Mouse (Mus musculus) urinary bladder, postnatal 25 days (tissue): Measurements from ENCODE around the gene Nipbl.
"Not testable (repeated sequence)": the region's sequence is repeated elsewhere in the genome, so short reads cannot be mapped to it uniquely, and the experiment has no call there.

Source experiments
- DNase-seq: peaks from one replicate; pipeline ENCODE4 v3.0.0; 2022; ENCODE audit warnings: low spot score

The Nipbl gene

GRCm38 (mm10) chr15:8443926-8444889 is at the start of gene Nipbl:
TSS of gene Nipbl (minus strand) at chr15:8444463.
- DNase-seq: peak; percentile 84

DNA sequence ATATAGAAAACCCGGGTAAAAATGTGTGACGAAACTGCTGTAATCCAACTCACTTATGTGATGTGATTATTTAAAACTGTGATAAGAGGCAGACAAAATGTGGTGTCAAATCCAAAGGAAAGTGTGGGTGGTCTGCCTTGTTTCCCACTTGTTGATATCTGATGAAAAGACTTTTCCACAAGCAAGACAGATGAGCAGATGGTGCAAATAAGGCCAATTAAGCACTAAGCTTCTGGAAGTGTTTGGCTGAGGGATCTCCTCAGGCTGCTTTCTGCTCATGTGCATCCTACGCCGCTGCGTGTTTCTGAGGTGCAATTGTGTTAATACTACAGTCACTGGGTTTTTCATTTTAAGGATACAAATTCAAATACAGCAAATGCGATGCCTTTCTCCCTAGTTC is 41.0 kb upstream of the Nipbl start:
- no peak for DNase-seq

DNA sequence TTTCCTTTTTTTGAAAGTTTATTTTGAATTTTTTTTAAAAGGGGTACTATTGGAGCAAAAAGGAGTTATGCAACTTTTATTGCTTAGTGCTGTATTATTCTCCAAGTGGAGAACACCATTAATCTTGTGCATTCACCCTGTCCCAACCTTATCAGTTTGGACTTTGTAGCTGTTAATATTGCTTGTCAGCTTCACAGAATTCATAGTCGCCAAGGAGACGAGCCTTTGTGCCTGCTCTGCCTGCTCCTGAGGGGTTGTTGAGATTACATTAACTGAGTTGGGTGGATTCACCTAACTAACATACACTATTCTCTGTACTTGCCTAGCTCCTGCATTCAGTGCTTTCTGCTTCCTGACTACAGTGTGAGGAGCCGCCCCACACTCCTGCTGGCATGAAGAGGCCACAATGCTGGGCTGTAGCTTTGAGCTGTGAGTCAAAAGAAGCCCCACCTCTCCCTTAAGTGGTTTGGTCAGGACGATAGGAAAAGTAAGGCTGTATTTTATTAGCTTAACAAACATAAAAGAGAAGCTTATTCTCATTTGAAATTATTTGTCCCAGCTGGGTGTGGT is 24.8 kb upstream of the Nipbl start:
- no peak for DNase-seq

DNA sequence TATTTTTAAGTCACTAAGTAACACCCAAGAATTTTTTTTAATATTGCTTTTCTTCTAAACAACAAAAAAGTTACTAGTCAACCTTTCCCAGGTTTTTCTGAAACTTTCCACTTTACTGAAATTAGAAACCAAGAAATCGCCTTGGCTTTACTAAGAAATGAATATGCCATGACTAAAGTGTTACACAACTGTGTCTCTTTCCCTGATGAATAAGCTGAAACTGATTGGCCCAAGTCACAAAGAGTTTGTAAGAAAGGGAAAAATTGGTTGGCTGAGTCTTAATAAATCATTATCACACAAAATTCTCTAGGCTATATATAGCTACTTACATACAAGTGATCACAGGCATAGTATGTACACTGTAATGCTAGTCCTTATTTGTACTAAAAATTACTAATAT is 19.3 kb upstream of the Nipbl start:
- DNase-seq: no peak

GRCm38 (mm10) chr15:8462780-8463179 is 18.5 kb upstream of the Nipbl start:
- DNase-seq: no peak

- no peak for DNase-seq
Observed at GRCm38 (mm10) chr15:8460871-8461270, 16.6 kb upstream of the Nipbl start.

DNA sequence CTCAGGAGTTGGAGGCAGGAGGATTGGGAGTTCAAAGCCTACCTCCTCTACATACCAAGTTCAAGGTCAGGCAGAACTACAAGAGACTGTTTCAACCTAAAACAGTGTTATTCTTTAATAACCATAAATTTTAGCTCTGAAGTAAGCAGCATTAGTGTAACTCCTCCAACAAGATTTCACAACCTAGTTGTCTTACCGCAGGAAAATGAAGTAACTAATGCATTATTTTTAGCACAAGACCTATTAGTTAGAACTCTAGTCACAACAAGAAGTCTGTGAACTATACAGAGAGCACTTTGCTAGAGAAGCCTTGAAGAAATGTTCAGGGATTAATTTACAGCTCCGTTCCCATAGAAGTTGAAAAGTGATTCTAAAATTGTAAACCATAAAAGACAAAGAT is 15.7 kb upstream of the Nipbl start:
- no peak for DNase-seq

DNA sequence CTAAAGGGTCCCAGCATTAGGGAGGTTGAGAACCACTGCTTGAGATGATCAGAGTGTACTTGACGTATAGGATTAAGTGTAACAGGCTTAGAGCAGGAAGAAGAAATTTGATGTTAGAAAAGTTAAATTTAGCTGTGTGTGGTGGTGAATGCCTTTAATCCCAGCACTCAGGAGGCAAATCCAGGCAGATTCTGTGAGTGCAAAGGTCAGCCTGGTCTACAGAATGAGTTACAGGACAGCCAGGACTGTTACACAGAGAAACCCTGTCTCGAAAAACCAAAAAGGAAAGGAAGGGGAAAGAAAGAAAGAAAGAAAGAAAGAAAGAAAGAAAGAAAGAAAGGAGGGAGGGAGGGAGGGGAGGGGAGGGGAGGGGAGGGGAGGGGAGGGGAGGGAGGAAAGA is 12.0 kb upstream of the Nipbl start:
- DNase-seq: not testable (repeated sequence)

DNA sequence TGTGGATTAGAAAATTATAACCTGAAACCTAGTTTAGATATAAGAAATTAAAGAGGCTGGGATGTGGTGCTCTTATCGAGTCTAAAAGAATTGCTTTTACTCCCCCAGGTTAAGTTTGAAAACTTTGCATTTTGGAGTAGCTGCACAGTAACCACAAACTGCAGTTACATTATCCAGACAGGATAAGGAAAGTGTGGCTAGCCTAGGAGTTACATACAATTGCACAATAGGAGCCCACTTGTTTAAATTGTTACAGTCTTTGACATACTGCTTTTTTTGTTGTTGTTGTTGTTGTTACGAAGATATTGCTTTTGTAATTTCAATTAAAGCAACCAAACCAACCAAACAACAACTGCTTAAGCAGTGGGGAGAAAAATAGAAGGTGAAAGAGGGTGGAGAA is 11.2 kb upstream of the Nipbl start:
- DNase-seq: no peak

- no peak for DNase-seq
Observed at GRCm38 (mm10) chr15:8451071-8451470, 6.8 kb upstream of the Nipbl start.

GRCm38 (mm10) chr15:8447193-8447767 is 3.0 kb upstream of the Nipbl start:
- no peak for DNase-seq

- DNase-seq: no peak
Observed at GRCm38 (mm10) chr15:8446435-8446834, 2.2 kb upstream of the Nipbl start.

GRCm38 (mm10) chr15:8445951-8446419 is 1.7 kb upstream of the Nipbl start:
- peak; percentile 13 for DNase-seq

GRCm38 (mm10) chr15:8444890-8445597 is 781 bp upstream of the Nipbl start:
- DNase-seq: peak; percentile 60

GRCm38 (mm10) chr15:8443168-8443925 is 916 bp downstream of the Nipbl start:
- peak; percentile 64 for DNase-seq

DNA sequence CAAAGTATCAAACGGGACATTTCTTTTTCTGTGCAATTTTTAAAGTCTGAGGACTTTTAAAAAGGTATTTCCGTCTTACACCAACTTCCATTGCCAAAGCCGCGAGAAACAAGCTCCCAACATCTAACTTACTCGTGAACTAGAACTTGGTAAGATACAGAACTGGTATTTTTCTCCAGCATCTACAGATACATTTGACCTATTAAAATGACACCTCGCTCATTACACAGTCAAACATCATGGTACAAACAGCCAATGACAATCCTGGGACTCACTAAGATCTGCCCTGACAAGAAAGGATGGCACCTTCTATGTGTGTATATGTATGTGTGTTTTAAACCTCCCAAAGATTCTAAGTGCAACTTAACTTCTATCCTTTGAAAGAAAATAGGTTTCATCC is 1.5 kb downstream of the Nipbl start:
- DNase-seq: no peak

GRCm38 (mm10) chr15:8442156-8442555 is 2.1 kb downstream of the Nipbl start:
- DNase-seq: no peak

GRCm38 (mm10) chr15:8433239-8433947 is 10.9 kb downstream of the Nipbl start:
- DNase-seq: no peak

DNA sequence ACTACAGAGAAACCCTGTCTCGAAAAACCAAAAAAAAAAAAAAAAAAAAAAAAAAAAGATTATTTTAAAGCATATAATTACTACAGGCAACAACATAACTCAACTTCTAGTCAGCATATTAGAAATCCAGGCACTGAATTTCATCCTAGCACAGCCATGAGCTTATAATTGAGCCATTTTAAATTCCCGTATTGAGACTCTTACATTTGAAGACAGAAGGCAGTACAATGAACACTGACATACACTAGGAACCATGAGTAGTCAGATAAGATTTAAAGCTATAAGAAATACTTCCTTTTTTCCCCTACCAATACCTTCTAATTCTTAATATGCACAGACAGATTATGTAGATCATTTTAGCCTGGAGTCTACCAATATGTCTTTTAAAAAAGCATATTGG is 11.7 kb downstream of the Nipbl start:
- DNase-seq: no peak

- no peak for DNase-seq
Observed at GRCm38 (mm10) chr15:8429502-8429901, 14.8 kb downstream of the Nipbl start.

DNA sequence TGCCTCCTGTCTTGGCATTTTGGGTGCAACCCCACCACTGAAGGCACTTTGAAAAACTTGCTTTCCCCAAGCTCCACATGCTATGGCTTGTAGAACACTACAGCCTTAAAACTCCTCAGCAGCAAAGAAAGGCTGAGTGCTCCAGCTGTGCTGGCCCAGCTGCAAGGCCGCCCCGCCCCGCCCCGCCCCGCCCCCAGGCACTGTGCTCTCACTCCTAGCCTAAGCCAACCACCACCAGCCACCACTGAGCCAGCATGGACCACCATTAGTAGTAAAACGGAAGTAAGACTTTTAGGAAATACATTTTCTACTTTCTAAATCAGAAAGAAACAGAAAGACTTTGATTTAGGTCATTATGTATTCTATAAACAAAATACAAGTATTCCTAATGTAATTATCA is 23.4 kb downstream of the Nipbl start:
- no peak for DNase-seq
